Mouse (Mus musculus) small intestine, adult 2 months (tissue): ENCODE data around the gene Atp11c. TPM values are rescaled to one million over a fixed set of nuclear protein-coding genes. Genes with fewer than 3 reads are reported as not detected.

Experiments used
- H3K27ac ChIP-seq: fragments of 200-500 bp; 2 replicates; pipeline ENCODE4 v1.5.1; 2012; ENCODE audit warnings: low read depth, low read length, control low read depth, inconsistent platforms; ENCODE audit not compliant: insufficient read depth
- H3K27me3 ChIP-seq: fragments of 200-500 bp; 2 replicates; pipeline ENCODE4 v1.6.1; 2012; ENCODE audit warnings: mild to moderate bottlenecking, moderate library complexity, low read length, inconsistent platforms; ENCODE audit not compliant: control insufficient read depth, insufficient read depth
- H3K36me3 ChIP-seq: fragments of 200-500 bp; 2 replicates; pipeline ENCODE4 v1.6.1; 2012; ENCODE audit warnings: mild to moderate bottlenecking, low read length, control low read depth, inconsistent platforms; ENCODE audit not compliant: control insufficient read depth, insufficient read depth
- H3K4me1 ChIP-seq: fragments of 200-500 bp; 2 replicates; pipeline ENCODE4 v1.6.1; 2012; ENCODE audit warnings: low read length, inconsistent platforms, mixed read lengths; ENCODE audit not compliant: control insufficient read depth, insufficient read depth, insufficient read length
- H3K4me3 ChIP-seq: fragments of 200-500 bp; 2 replicates; pipeline ENCODE4 v1.5.1; 2012; ENCODE audit warnings: low read depth, mild to moderate bottlenecking, control low read depth, inconsistent platforms, low read length, moderate library complexity
- CTCF ChIP-seq: fragments of 200-500 bp; IDR thresholded peaks from 2 replicates; pipeline ENCODE4 v1.5.1; 2012; ENCODE audit warnings: low read depth, mild to moderate bottlenecking, control low read depth, inconsistent platforms, low read length, moderate library complexity, mixed read lengths; ENCODE audit not compliant: insufficient replicate concordance, insufficient read length; ENCODE audit errors: extremely low read depth
- POLR2A ChIP-seq: fragments of 200-500 bp; IDR thresholded peaks from 2 replicates; pipeline ENCODE4 v1.6.1; 2012; ENCODE audit warnings: low read depth, mild to moderate bottlenecking, control low read depth, inconsistent platforms, low read length, moderate library complexity
- WGBS: fragments of 180-500 bp; shearing (Covaris S2); methylation state at CpG from one replicate; pipeline ENCODE4 v1.1.7; 2018; 5-methylcytosine and 5-hydroxymethylcytosine counted together
- polyA plus RNA-seq: library from polyadenylated mRNA; depleted of rRNA; stranded (reverse); fragments of >200 nt; gene quantifications from 2 replicates; pipeline ENCODE4 v1.2.3, GENCODE M21; 2012

The Atp11c gene
- polyA plus RNA-seq, 1 experiment = 1.1 TPM

DNA sequence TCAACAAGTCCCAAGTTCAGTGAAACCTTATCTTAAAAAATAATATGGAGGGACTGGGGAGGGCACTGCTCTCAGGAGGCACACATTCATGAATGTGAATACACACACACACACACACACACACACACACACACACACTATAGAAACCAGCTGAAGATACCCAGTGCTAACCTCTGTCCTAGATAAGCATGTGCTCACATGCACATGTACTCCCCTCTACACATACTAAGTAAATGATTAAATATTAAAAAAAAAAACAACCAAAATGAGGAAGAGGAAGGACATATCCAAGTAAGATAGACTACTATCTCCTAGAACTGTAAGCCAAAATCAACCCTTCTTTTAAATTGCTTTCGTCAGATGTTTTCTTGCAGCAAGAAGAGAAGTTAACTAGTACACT lies 205.6 kb downstream of the Atp11c start:
- WGBS = 72% methylated on average over 1 of the region's 1 CpGs
- no peak overlapping the region for H3K4me3 ChIP-seq
- no peak for TF ChIP-seq CTCF
- TF ChIP-seq POLR2A = no peak
- H3K27me3 ChIP-seq = no peaks in the 10 kb centered on the region
- no peaks in the 10 kb centered on the region for H3K36me3 ChIP-seq
- H3K4me1 ChIP-seq = no peaks in the 10 kb centered on the region
- no peak overlapping the region for H3K27ac ChIP-seq

DNA sequence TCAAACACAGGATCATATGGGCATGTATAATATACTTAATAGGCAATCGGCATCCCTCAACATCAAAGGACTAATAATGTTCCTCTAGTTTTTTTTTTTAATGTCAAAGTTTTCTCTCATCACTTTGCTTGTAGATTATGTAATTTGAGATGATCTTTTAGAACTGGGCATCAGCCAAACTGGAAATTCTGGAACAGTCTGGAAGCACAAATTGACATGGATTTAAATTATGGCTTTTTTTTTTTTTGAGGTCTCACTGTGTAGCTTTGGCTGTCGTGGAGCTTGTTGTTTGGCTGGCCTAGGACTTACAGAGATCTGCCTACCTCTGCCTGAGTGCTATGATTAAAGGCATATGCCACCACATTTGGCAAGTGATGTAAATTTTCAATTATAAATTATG lies 210.8 kb downstream of the Atp11c start:
- Histone ChIP-seq H3K4me3 (no peak overlapping the region), H3K36me3 (no peaks in the 10 kb centered on the region), H3K4me1 (no peaks in the 10 kb centered on the region), H3K27me3 (no peaks in the 10 kb centered on the region), H3K27ac (no peak overlapping the region)
- 72% methylated on average over 2 of the region's 2 CpGs for WGBS
- TF ChIP-seq CTCF (no peak), POLR2A (no peak)

DNA sequence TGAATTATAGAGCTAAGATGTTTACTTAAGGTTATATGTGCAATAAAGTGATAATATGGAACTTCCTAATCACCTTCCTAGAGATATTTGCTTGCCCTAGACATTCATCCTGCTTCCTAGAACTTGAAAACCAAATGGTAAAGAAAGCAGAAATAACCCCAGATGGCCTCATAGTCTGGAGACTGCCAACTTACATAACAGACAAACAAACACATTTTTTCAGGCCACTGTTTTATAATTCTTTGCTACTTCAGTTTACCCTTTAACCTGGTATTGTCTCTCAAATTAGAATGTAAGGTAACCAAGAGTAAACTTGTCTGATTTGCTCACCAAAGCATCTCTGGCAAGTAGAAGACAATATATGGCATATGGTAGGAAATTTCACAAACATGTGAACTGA lies 212.1 kb downstream of the Atp11c start:
- Histone ChIP-seq H3K27ac (no peak overlapping the region), H3K36me3 (no peaks in the 10 kb centered on the region), H3K4me3 (no peak overlapping the region), H3K27me3 (no peaks in the 10 kb centered on the region), H3K4me1 (no peaks in the 10 kb centered on the region)
- no peak for TF ChIP-seq CTCF
- TF ChIP-seq POLR2A = no peak

DNA sequence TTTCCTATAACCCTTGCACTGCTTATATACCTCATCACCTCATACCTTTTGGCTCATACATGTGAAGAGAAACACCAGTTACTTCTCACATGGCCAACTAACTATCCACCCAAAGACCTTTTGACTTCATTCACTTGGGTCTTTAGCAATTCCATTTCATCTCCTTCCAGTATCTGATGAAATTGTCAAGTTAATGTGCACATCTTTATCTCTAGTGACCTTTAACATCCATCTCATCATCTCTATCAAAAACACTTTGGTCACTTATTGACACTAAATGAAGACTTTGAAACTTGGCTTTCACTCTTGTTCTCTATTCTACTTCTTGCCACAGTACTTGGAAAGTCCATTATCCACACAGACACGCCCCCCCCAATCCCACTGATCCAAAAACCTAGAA lies 243.8 kb downstream of the Atp11c start:
- H3K36me3 ChIP-seq = no peaks in the 10 kb centered on the region
- H3K27ac ChIP-seq = peak overlapping the region; percentile 49; the same call in 1 of the 2 replicates
- H3K4me1 ChIP-seq = no peaks in the 10 kb centered on the region
- WGBS = 91% methylated on average over 1 of the region's 1 CpGs
- no peak for TF ChIP-seq POLR2A
- TF ChIP-seq CTCF = no peak
- no peak overlapping the region for H3K4me3 ChIP-seq
- no peaks in the 10 kb centered on the region for H3K27me3 ChIP-seq

DNA sequence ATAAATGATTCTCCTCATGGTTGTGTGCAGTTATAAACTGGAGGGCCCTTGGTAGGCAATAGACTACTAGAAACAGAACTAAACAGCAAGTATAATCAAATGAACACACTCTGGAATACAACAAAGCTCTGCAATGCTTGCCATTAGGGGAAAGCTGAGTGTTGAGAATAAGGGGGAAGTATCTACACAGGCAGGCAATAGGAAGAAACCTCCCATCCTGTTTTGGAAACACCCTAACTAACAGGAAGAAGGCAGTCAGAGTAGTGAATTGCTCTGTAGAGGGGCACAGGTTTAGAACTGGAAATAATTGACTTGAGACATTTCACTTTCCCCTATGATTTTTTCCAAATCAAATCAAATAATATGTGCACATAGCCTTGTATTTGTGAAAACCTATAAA lies 247.1 kb downstream of the Atp11c start:
- TF ChIP-seq CTCF (no peak), POLR2A (no peak)
- Histone ChIP-seq H3K27ac (no peak overlapping the region), H3K27me3 (no peaks in the 10 kb centered on the region), H3K4me1 (no peaks in the 10 kb centered on the region), H3K36me3 (no peaks in the 10 kb centered on the region), H3K4me3 (no peak overlapping the region)

DNA sequence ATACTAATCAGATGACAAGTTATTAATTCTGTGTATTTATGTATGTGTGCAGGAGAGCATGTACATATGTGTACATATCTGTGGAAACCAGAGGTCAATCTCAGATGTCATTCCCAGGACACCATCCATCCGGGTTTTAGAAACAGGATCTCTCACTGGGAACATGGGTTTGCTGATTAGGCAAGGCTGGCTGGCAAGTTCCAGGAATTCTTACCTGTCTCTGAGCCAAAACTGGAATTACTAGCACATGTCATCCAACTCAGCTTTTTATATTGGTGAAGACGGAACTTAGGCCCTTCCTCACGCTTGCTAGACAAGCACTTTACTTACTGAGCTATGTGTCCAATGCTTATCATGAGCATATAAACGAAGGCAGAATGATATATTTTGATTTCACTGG lies 247.5 kb downstream of the Atp11c start:
- 78% methylated on average over 4 of the region's 4 CpGs for WGBS
- H3K27ac ChIP-seq = no peak overlapping the region
- H3K4me1 ChIP-seq = no peaks in the 10 kb centered on the region
- TF ChIP-seq CTCF (no peak), POLR2A (no peak)
- H3K4me3 ChIP-seq = no peak overlapping the region
- no peaks in the 10 kb centered on the region for H3K27me3 ChIP-seq
- no peaks in the 10 kb centered on the region for H3K36me3 ChIP-seq

DNA sequence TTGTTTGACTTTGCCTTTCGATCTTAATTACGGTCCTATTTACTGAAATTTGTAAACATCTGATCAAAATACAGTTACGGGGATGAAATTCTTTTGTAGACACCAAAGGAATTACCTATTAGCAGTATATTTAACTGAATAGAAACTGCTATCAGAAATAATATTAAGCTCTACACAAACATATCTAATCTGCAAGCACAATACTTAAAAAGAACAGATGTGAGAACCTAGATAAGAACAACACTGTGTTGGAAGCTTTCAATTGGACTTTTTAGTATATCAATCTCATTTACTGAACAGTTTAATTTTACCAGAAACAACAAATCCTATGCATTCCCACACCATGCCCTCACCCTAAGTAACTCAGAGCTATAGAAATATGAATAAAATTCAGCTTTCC lies 262.8 kb downstream of the Atp11c start:
- H3K4me1 ChIP-seq = no peaks in the 10 kb centered on the region
- H3K36me3 ChIP-seq = no peaks in the 10 kb centered on the region
- 91% methylated on average over 3 of the region's 3 CpGs for WGBS
- no peaks in the 10 kb centered on the region for H3K27me3 ChIP-seq
- no peak overlapping the region for H3K4me3 ChIP-seq
- no peak for TF ChIP-seq CTCF
- TF ChIP-seq POLR2A = no peak
- H3K27ac ChIP-seq = no peak overlapping the region

DNA sequence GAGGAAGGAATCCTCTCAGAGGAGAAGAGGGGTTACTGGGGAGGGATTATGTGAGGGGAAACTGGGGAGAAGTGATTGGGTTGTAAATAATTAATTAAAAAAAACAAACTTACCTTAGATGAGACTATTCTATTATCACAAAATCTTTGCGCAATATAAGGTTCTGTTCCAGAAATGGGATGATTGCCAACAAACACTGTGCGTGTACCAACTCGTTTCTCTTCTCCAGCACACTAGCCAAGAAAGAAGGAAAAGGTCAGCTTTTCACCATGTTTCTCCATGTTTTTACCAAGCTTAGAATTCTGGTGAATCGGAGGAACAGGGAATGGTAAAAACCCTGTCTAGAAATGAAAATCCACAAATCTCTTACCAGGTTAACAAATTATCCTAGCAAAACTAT lies 271.2 kb downstream of the Atp11c start:
- no peaks in the 10 kb centered on the region for H3K4me1 ChIP-seq
- no peak overlapping the region for H3K27ac ChIP-seq
- no peak for TF ChIP-seq POLR2A
- TF ChIP-seq CTCF = no peak
- H3K4me3 ChIP-seq = no peak overlapping the region
- H3K36me3 ChIP-seq = no peaks in the 10 kb centered on the region
- H3K27me3 ChIP-seq = no peaks in the 10 kb centered on the region
- WGBS = 50% methylated on average over 4 of the region's 4 CpGs

DNA sequence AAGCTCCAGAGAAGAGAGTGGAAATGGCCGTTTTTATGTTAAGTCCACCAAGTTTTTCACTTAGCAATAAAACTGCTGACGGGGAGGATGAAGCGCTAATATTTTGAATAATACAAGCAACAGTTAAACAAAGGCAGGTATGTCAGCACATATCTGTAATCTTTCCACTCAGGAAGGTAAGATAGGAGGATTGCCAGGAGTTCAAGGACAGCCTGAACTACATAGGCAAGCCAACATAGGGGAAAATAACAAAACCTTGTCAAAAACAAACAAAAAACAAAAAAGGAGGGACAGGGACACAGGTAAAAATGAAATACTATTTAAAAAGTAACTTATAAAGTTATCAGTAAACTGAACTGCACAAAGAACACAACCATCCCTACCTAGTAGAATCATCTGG lies 274.8 kb downstream of the Atp11c start:
- H3K27ac ChIP-seq = no peak overlapping the region
- 86% methylated on average over 3 of the region's 3 CpGs for WGBS

More for the DNA sequence above, 274.8 kb downstream of the Atp11c start:
- Histone ChIP-seq H3K36me3 (no peaks in the 10 kb centered on the region; the same call in 1 of the 2 replicates), H3K4me1 (no peaks in the 10 kb centered on the region), H3K27me3 (no peaks in the 10 kb centered on the region), H3K4me3 (no peak overlapping the region)
- TF ChIP-seq CTCF (no peak), POLR2A (no peak)
